Mouse (Mus musculus) heart, postnatal 0 days (tissue): ENCODE results near the gene Fgf10.

Source experiments
- CTCF ChIP-seq: IDR thresholded peaks from 2 replicates; pipeline ENCODE4 v1.5.1; 2016; ENCODE audit warnings: antibody characterized with exemption, control low read depth, low read depth
- EP300 ChIP-seq: IDR thresholded peaks from 2 replicates; pipeline ENCODE4 v1.6.1; 2016; ENCODE audit warnings: antibody characterized with exemption, low read depth

DNA sequence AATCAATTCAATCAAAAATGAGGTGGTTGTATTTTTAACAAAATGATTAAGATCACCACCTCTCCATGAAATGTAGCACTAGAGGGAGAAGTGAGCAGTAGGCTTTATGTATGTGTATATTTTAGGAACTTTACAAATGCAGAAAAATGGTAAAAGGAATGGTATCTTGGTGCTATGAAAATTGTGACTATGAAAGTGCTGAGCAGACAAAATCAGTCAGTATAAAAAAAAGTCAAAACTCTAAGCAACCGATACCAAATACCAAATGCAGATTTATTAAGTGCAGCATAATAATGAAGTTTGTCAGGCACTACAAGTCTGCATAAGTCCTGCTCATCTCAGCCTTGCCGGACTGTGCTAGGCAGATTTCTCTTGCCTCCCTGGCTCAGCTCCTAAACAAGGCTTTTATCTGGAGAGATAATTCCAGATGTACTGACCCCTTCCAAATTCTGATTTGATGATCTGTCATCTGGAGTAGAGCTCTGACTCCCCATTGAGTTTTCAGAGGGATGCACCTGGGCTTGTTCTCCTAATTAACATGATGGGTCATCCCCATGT lies 70.3 kb downstream of the Fgf10 start:
- TF ChIP-seq CTCF (no peak), EP300 (no peak)
